Mouse (Mus musculus): Measurements from ENCODE around the gene Zcchc10. TPM values are rescaled to one million over a fixed set of nuclear protein-coding genes. Genes with fewer than 3 reads are reported as not detected.

Gene Zcchc10
- polyA plus RNA-seq, 1 experiment from 2014 or later = 15.1 TPM

Other genes starting within 250 kb of the Zcchc10 start
- 42.2 and 57.4 TPM in 2 replicates for gene Hspa4, start 24.2 kb upstream of the Zcchc10 start, polyA plus RNA-seq (2014; fragmentation: Nextera tagmentation; extraction: Ambion mirVana)
- gene Aff4, start 26.2 kb downstream of the Zcchc10 start, polyA plus RNA-seq (2014; fragmentation: Nextera tagmentation; extraction: Ambion mirVana) = 105 and 107 TPM in 2 replicates
- not detected in 2 replicates for gene Leap2, start 98.5 kb downstream of the Zcchc10 start, polyA plus RNA-seq (2014; fragmentation: Nextera tagmentation; extraction: Ambion mirVana)
- gene Uqcrq, start 106.2 kb downstream of the Zcchc10 start, polyA plus RNA-seq (2014; fragmentation: Nextera tagmentation; extraction: Ambion mirVana) = 665 and 802 TPM in 2 replicates
- 3.7 and 5.9 TPM in 2 replicates for gene Gdf9, start 106.3 kb downstream of the Zcchc10 start, polyA plus RNA-seq (2014; fragmentation: Nextera tagmentation; extraction: Ambion mirVana)
- not detected in 2 replicates for gene Gm10447, start 132.4 kb downstream of the Zcchc10 start, polyA plus RNA-seq (2014; fragmentation: Nextera tagmentation; extraction: Ambion mirVana)
- gene Shroom1, start 132.5 kb downstream of the Zcchc10 start, polyA plus RNA-seq (2014; fragmentation: Nextera tagmentation; extraction: Ambion mirVana) = 1.5 and 1.9 TPM in 2 replicates
- gene Gm9837, start 145.8 kb downstream of the Zcchc10 start, polyA plus RNA-seq (2014; fragmentation: Nextera tagmentation; extraction: Ambion mirVana) = not detected in 2 replicates
- not detected in 2 replicates for gene Gm9945, start 155.5 kb downstream of the Zcchc10 start, polyA plus RNA-seq (2014; fragmentation: Nextera tagmentation; extraction: Ambion mirVana)
- 0.50 and 0.69 TPM in 2 replicates for gene Sowaha, start 155.6 kb downstream of the Zcchc10 start, polyA plus RNA-seq (2014; fragmentation: Nextera tagmentation; extraction: Ambion mirVana)
- 13.0 and 16.5 TPM in 2 replicates for gene Sept8, start 194.6 kb downstream of the Zcchc10 start, polyA plus RNA-seq (2014; fragmentation: Nextera tagmentation; extraction: Ambion mirVana)
- 301 and 306 TPM in 2 replicates for gene Kif3a, start 242.7 kb downstream of the Zcchc10 start, polyA plus RNA-seq (2014; fragmentation: Nextera tagmentation; extraction: Ambion mirVana)

All from midbrain, embryonic 14.5 days (tissue).